Mouse (Mus musculus): ENCODE results near the gene Adgrv1.

DNA sequence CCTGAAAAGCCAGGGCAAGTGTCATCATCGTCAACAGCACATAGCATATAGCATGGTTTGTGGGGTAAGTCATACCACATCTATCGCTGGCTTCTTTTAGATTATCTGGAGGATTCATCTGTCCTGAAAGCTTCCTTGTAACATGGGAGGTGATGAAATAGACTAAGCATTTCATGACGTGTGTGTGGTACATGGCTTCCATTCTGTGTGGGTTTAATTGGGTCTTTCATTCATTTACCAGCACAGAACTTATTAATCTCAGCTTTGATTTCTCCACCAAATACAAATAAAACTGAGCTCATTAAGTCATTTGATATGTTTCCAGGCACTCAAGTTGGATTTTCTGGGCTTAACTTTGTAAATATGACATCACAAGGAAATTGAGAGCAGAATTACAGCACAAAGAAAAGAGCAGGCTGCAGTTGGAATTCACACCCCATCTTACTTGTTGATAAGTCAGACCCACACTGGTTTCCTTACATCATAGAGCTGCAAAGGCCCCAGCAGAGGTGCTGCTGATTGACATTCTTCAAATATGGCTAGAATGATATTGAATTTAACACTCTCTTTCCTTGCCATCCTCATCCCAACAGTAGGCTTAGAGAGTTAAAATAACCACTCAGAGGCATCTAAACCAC is 396.1 kb downstream of the Adgrv1 start:
- TF ChIP-seq POLR2A (IDR thresholded peaks at IDR 0.05; ENCODE audit: low read depth, low read length) (no peak), CTCF (IDR thresholded peaks at IDR 0.05; ENCODE audit: borderline replicate concordance, insufficient read depth, low read length) (no peak)

Data from embryonic fibroblast, embryonic 13.5 days (primary cell).